Mouse (Mus musculus) hindbrain, embryonic 10.5 days (tissue): ENCODE results near the gene Fbxl7. TPM values are rescaled to one million over a fixed set of nuclear protein-coding genes. Genes with fewer than 3 reads are reported as not detected.

Experiments
- DNase-seq: peaks from one replicate; pipeline ENCODE4 v3.0.0-alpha.2; 2017; ENCODE audit warnings: low spot score
- H3K27ac ChIP-seq: fragments of 300-500 bp; sonication (generic); 2 replicates; pipeline ENCODE4 v1.5.1; 2016; ENCODE audit warnings: mild to moderate bottlenecking, moderate library complexity
- H3K27me3 ChIP-seq: fragments of 300-500 bp; sonication (generic); 2 replicates; pipeline ENCODE4 v1.6.1; 2016; ENCODE audit warnings: mild to moderate bottlenecking; ENCODE audit not compliant: poor library complexity, insufficient read depth, severe bottlenecking
- H3K36me3 ChIP-seq: fragments of 300-500 bp; sonication (generic); 2 replicates; pipeline ENCODE4 v1.6.1; 2016; ENCODE audit warnings: mild to moderate bottlenecking, moderate library complexity
- H3K4me1 ChIP-seq: fragments of 300-500 bp; sonication (generic); replicated peaks from 2 replicates; pipeline ENCODE4 v1.6.1; 2016; ENCODE audit warnings: mild to moderate bottlenecking
- H3K4me3 ChIP-seq: fragments of 300-500 bp; sonication (generic); 2 replicates; pipeline ENCODE4 v1.5.1; 2016; ENCODE audit warnings: mild to moderate bottlenecking, moderate library complexity
- H3K9me3 ChIP-seq: fragments of 300-500 bp; sonication (generic); 2 replicates; pipeline ENCODE4 v1.6.1; 2016; ENCODE audit warnings: mild to moderate bottlenecking, moderate library complexity
- WGBS: fragments of 180-500 bp; shearing (Covaris S2); methylation state at CpG from one replicate; pipeline ENCODE4 v1.1.7; 2016; 5-methylcytosine and 5-hydroxymethylcytosine counted together
- polyA plus RNA-seq: library from polyadenylated mRNA; unstranded; fragments of >200 nt; fragmentation: Nextera tagmentation; extraction: Ambion mirVana; gene quantifications from 2 replicates; pipeline ENCODE4 v1.2.1, GENCODE M21; 2016

Gene Fbxl7
- polyA plus RNA-seq, 1 experiment from 2014 or later: 13.8 TPM

DNA sequence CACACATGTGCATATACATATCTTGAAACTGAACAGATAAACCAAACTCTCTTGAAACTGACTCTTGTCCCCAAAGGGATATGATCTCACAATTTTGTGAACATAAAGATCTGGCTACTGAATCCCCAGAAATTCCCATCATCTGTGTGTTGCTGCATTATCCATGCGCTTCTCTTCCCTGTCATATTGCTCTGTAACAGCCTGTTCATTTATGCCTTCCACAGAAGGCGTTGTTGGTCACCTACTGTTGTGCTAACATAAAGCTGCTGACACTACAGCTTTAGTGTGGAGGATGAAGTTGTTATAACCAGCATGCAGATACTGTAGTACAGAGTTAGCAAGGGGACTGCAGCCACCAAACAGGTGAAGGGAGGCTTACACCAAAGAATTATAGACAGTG is 179.2 kb downstream of the Fbxl7 start:
- Histone ChIP-seq H3K27ac (no peak overlapping the region), H3K4me3 (no peak overlapping the region), H3K27me3 (no peaks in the 10 kb centered on the region), H3K4me1 (peaks cover 20% of the 10 kb centered on the region), H3K36me3 (no peaks in the 10 kb centered on the region), H3K9me3 (no peaks in the 10 kb centered on the region)
- no peak for DNase-seq
- WGBS: 92% methylated on average over 2 of the region's 2 CpGs

DNA sequence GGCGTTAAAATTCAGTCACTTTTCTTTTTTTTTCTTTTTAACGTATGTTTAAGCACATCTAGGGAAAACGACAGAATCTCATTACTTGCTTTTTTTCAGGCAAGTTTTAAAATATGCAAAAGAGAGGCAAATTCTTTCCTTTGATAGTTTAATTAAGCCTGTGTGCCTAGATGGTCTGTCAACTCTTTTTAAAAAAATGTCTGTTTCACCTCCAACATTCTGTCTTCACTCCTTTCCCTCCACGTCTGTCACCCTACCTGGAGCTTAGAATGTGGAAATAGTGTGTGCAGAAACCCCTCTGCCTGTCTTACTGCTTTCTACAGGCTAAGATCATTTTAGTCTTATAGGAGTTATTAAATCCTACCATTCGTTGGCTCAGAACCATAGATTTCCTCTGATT is 179.7 kb downstream of the Fbxl7 start:
- Histone ChIP-seq H3K4me3 (no peak overlapping the region), H3K27me3 (no peaks in the 10 kb centered on the region), H3K9me3 (no peaks in the 10 kb centered on the region), H3K36me3 (no peaks in the 10 kb centered on the region), H3K27ac (no peak overlapping the region), H3K4me1 (peaks cover 20% of the 10 kb centered on the region)
- WGBS: 86% methylated on average over 5 of the region's 5 CpGs
- no peak for DNase-seq

DNA sequence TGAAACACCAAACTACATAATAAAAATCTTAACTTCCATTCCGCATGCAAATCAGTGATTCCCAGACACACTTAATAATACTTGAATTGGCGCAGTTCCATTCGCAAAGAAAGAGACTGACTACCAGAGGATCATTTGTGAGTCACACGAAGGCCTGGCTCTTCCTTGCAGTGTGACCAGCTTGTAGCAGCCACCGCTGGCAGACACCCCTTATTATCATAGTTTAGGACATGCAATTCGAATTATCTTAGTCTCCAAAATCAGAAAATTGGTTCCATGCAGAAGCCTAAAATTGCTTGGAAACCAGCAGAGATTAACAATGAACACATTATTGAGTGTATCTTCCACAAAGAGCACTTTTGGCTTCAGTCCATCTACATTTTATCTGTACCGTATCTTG is 183.1 kb downstream of the Fbxl7 start:
- DNase-seq: no peak

DNA sequence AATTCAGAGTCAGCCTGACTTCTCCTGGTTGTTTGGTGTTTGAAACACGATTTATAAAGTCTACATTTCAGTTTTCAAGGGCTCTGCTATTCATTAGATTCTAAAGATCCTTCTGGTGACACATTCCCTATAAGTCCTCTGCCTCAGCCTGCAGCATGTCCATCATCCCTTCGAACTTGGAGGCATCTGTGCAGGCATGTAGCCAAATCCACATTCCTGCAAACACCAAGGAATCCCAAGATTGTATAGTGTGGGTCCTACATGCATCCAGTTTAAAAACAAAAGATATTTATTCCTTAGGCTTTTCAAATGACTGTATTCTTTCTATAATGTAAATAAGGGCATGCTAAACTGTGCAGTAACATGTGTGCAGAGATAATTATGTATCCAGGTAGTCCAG is 190.4 kb downstream of the Fbxl7 start:
- no peak for DNase-seq
- 78% methylated on average over 2 of the region's 2 CpGs for WGBS
- Histone ChIP-seq H3K9me3 (no peaks in the 10 kb centered on the region), H3K27me3 (no peaks in the 10 kb centered on the region), H3K27ac (no peak overlapping the region), H3K4me3 (no peak overlapping the region), H3K36me3 (no peaks in the 10 kb centered on the region), H3K4me1 (peaks cover 4% of the 10 kb centered on the region)

More for the DNA sequence above, 183.1 kb downstream of the Fbxl7 start:
- Histone ChIP-seq H3K27me3 (no peaks in the 10 kb centered on the region), H3K9me3 (no peaks in the 10 kb centered on the region), H3K4me1 (0 out of 2 replicates have a peak, but pooled peaks cover 2% of the 10 kb centered on the region), H3K4me3 (no peak overlapping the region), H3K27ac (no peak overlapping the region), H3K36me3 (no peaks in the 10 kb centered on the region)
- WGBS: 87% methylated on average over 7 of the region's 7 CpGs

DNA sequence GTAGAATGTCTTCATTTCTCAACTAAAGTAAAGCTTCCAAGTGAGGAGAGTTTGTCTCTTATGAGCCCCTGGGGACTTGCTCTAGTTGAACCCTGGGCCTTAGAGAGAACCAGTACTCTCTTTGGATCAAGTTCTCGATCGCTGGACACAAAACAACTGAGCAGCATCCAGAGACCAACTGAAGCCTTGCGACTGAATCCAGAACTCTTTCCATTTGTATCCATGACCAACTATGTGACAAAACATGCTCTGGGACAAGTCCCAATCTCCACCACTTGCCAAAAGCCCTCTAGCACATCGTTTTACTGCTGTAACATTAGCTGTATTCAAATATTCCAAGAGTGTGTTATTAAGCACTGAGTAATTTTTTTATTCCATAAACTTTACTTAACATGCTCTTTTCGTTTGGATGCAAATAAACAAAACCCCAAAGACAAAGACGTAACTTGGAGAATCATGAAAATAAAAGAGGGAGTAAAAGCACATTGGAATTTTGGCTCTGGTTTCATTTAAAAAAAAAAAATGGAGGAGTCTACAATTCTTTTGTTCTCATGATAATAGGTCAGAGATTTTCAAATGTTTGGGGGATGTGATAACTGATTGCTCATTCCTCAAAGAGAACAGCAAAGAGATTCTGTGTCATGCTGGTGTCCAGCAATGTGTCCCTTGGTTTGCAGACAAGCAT is 192.1 kb downstream of the Fbxl7 start:
- WGBS: 92% methylated on average over 6 of the region's 6 CpGs
- no peak overlapping the region for H3K27ac ChIP-seq
- H3K4me1 ChIP-seq: peaks cover 4% of the 10 kb centered on the region

DNA sequence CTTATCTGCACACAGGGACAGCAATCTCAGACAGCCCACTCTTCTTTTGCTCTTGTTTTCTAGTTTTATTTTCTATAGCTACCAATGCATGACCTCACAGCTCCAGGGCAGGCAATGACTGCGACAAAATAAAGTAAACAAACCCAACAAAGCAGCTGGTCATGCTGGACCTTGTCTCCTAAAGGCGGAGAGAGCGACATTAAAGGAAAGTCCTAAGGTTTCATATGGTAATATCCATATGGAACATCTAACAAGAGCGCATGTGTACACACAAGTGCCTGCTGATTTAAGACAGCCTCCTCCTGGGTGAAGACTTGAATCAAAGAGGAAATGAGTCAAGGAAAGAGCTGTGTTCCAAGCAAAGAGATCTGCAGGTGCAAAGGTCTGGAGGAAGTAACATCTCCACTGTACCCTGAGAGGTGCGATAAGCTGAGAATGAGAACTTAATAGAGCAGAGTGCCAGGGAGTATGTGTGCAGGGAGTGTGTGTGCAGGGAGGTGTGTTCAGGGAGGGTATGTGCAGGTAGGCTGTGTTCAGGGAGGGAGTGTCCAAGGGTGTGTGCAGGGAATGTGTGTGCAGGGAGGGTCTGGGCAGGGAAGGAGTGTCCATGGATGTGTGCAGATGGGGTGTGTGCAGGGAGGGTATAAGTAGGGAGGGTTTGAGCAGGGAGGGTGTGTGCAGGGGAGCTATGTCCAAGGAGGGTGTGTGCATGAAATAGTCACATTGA is 193.3 kb downstream of the Fbxl7 start:
- Histone ChIP-seq H3K4me1 (peaks cover 4% of the 10 kb centered on the region), H3K27me3 (no peaks in the 10 kb centered on the region), H3K27ac (no peak overlapping the region), H3K9me3 (no peaks in the 10 kb centered on the region), H3K4me3 (no peak overlapping the region), H3K36me3 (no peaks in the 10 kb centered on the region)
- no peak for DNase-seq
- 64% methylated on average over 5 of the region's 5 CpGs for WGBS

More for the DNA sequence above, 192.1 kb downstream of the Fbxl7 start:
- Histone ChIP-seq H3K36me3 (no peaks in the 10 kb centered on the region), H3K9me3 (no peaks in the 10 kb centered on the region), H3K4me3 (no peak overlapping the region), H3K27me3 (no peaks in the 10 kb centered on the region)
- no peak for DNase-seq

DNA sequence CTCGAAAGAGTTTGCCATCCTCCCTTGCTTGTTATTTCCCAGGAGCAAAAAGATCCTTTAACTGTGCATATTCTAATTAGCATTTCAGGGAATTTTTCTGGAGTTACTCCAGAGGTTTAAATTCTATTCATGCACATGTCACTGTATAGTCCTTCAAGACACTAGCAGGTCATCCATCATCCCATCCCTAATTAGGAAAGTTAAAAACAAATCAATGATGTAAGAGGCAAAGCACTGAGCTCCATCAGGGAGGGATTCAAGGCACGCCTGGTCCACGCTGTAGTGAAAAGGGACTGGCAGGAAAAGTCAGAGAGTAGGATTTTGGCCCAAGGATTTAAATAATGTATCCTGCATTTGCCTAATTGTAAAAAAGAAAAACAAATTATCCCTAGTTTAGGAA is 202.3 kb downstream of the Fbxl7 start:
- WGBS: 78% methylated on average over 3 of the region's 3 CpGs
- Histone ChIP-seq H3K4me1 (no peaks in the 10 kb centered on the region), H3K27me3 (no peaks in the 10 kb centered on the region), H3K27ac (no peak overlapping the region), H3K9me3 (no peaks in the 10 kb centered on the region), H3K36me3 (no peaks in the 10 kb centered on the region), H3K4me3 (no peak overlapping the region)
- no peak for DNase-seq

DNA sequence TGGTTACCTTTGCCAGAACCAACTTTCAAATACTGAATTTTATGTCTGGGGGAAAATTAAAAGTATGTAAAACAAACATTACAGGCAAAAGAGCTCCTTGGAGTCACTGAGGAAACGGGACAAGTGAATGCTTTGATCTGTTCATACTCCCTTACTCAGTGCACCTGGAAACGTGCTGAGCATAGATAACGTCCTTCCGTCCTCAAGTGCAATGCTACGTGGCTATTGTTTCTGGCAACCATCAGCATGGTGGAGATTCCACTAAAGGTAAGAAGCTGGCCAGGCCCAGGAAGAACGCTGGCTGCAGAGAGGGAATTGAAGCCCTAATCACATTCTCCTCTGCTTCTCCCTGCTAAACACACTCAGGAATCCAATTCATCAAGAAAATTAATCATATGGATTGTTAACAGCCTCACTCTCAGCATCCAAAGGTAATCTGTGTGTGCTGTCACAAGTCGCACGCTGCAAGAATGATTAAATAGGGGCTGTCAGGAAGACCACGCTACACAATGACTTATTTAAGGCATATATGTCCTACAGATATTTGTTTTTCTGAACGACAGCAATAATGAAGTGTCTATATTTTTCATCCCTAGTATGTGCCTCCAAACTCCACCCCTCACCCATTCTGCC is 206.8 kb downstream of the Fbxl7 start:
- 83% methylated on average over 10 of the region's 10 CpGs for WGBS
- no peak overlapping the region for H3K4me3 ChIP-seq
- no peaks in the 10 kb centered on the region for H3K36me3 ChIP-seq
- no peak overlapping the region for H3K27ac ChIP-seq
- H3K4me1 ChIP-seq: peaks cover 3% of the 10 kb centered on the region; the same call in 1 of the 2 replicates
- H3K27me3 ChIP-seq: no peaks in the 10 kb centered on the region
- DNase-seq: no peak
- H3K9me3 ChIP-seq: no peaks in the 10 kb centered on the region

DNA sequence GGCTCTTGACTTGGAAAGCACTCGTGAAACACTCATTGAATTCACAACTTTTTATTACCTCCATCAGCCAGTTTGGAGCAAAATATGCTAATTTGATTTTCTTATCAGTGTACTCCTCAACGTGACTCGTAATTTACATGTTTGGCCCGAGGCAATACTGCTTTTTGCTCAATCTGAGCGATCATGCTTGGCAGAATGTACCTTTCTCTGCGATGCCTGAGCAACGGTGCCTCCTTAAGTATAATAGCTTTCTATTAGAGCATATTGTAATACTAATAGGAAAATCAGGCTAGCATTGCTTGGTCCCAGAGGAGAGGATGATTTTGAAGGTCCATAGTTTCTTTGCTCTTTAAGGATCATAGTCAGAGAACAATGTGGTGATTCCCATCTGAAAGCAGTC is 207.7 kb downstream of the Fbxl7 start:
- Histone ChIP-seq H3K36me3 (no peaks in the 10 kb centered on the region), H3K27me3 (no peaks in the 10 kb centered on the region), H3K9me3 (no peaks in the 10 kb centered on the region), H3K4me3 (no peak overlapping the region), H3K4me1 (peaks cover 3% of the 10 kb centered on the region; the same call in 1 of the 2 replicates), H3K27ac (no peak overlapping the region)
- DNase-seq: no peak
- 75% methylated on average over 7 of the region's 7 CpGs for WGBS

DNA sequence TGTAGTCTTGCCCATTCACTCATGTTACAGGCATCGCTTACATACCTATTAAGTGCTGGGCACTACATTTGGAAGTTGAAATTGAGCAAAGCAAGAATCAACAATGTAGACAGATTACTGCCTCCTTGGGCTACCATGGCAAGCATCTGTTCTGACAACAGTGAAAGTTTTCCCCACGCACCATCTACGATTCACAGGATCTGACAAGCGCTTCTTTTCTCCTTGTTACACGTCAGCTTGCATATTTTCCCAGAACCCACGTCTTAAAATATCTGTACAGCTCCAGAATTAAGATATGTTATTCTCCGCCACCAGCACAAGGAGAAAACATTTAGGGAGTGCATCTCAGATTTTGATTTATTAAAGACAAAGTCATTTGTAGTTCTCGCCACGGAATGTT is 213.1 kb downstream of the Fbxl7 start:
- no peak for DNase-seq
- peaks cover 3% of the 10 kb centered on the region; the same call in 1 of the 2 replicates for H3K4me1 ChIP-seq
- 93% methylated on average over 9 of the region's 9 CpGs for WGBS
- peaks cover 3% of the 10 kb centered on the region; the same call in 1 of the 2 replicates for H3K36me3 ChIP-seq
- H3K27ac ChIP-seq: no peak overlapping the region
- no peaks in the 10 kb centered on the region for H3K9me3 ChIP-seq
- H3K27me3 ChIP-seq: no peaks in the 10 kb centered on the region
- no peak overlapping the region for H3K4me3 ChIP-seq

DNA sequence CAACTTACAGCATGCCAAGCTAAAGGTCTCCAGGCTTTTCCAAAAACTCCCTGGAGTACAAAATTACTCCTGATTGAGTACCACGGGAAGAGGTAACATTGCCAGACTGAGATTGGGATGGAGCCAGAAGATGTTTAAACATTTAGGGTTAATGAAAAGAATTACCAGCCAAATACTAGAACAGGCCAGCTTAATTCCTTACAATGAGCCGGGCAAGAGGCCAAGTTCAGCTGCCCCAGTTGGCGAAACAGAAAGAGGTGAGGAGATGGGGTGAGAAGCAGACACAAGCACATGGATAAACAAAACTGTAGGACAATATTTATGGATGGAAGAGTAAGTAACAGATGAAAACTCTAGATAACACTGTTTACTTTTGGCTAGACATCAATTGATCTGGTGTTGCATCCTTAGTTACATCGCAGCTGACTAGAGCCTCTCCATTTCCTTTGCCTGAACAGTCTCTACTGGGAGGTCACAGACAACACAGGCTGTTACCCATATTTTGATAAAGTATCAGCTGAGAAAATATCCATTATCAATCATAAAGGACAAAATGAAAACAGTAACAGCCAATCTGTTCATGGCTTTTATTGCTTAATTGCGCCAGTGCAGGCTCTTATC is 222.0 kb downstream of the Fbxl7 start:
- no peak for DNase-seq
- no peaks in the 10 kb centered on the region for H3K36me3 ChIP-seq
- H3K27me3 ChIP-seq: no peaks in the 10 kb centered on the region
- no peak overlapping the region for H3K4me3 ChIP-seq
- H3K27ac ChIP-seq: no peak overlapping the region
- H3K9me3 ChIP-seq: no peaks in the 10 kb centered on the region
- no peaks in the 10 kb centered on the region for H3K4me1 ChIP-seq
- 87% methylated on average over 5 of the region's 5 CpGs for WGBS

DNA sequence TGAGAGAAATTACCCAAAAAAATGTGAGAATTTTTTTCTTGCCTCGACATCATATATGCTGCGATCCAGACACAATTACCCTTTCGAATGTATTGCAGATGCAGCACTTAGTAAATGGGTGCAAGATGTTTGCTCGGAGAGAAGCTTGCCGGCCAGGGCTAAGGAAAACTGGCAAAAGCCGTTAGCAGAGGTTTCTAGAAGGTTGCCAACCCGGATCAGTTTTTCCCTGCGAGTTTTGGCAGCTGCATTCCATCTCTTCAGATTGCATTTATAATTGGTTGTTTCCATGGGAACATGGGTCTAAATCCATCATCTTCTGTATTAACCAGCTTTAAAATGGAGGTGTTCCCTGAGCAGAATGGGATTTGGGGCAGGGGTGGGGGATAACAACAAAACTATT is 240.4 kb downstream of the Fbxl7 start:
- Histone ChIP-seq H3K4me3 (no peak overlapping the region), H3K9me3 (no peaks in the 10 kb centered on the region), H3K27me3 (no peaks in the 10 kb centered on the region), H3K36me3 (no peaks in the 10 kb centered on the region), H3K4me1 (no peaks in the 10 kb centered on the region; the same call in 1 of the 2 replicates), H3K27ac (no peak overlapping the region)
- DNase-seq: no peak
- 90% methylated on average over 8 of the region's 8 CpGs for WGBS

DNA sequence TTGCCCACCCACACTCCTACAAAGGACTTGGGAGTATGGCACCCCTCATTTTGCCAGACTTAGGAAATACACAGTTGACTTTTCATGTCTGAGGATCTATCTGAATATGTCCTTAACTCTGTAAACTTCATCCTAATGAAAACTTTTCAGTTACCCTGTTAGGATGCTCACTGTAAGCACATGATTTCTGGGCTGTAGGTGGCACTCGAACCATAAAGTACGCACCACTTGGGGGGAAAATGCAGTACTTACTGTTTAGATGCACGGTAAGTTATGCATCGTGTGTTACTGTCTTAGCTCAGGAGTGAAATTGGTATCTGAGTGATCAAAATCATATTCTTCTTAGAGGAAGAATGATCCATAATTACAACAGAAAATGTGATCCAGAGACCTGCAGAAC is 252.8 kb downstream of the Fbxl7 start:
- no peak for DNase-seq
- Histone ChIP-seq H3K27me3 (no peaks in the 10 kb centered on the region), H3K9me3 (no peaks in the 10 kb centered on the region), H3K27ac (no peak overlapping the region), H3K4me3 (no peak overlapping the region), H3K36me3 (no peaks in the 10 kb centered on the region), H3K4me1 (0 out of 2 replicates have a peak, but pooled peaks cover 2% of the 10 kb centered on the region)
- WGBS: 92% methylated on average over 4 of the region's 4 CpGs
